Mouse (Mus musculus) liver, embryonic 13.5 days (tissue): ENCODE results near the gene Rwdd2b. TPM values are rescaled to one million over a fixed set of nuclear protein-coding genes. Genes with fewer than 3 reads are reported as not detected.

Source experiments
- ATAC-seq: fragments of 200-750 bp; cut with Nextera tagmentation; 2 replicates; pipeline ENCODE4 v1.8.0; 2017; ENCODE audit warnings: low read depth, mild to moderate bottlenecking, moderate number of reproducible peaks, moderate library complexity
- DNase-seq: peaks from one replicate; pipeline ENCODE4 v3.0.0; 2022
- H3K27ac ChIP-seq: fragments of 300-500 bp; sonication (generic); 2 replicates; pipeline ENCODE4 v1.5.1; 2015; ENCODE audit warnings: moderate library complexity, mild to moderate bottlenecking, inconsistent platforms
- H3K27me3 ChIP-seq: fragments of 300-500 bp; sonication (generic); 2 replicates; pipeline ENCODE4 v1.6.1; 2015; ENCODE audit warnings: mild to moderate bottlenecking, inconsistent platforms
- H3K36me3 ChIP-seq: fragments of 300-500 bp; sonication (generic); 2 replicates; pipeline ENCODE4 v1.6.1; 2015; ENCODE audit warnings: mild to moderate bottlenecking, inconsistent platforms
- H3K4me1 ChIP-seq: fragments of 300-500 bp; sonication (generic); replicated peaks from 2 replicates; pipeline ENCODE4 v1.6.1; 2015; ENCODE audit warnings: inconsistent platforms
- H3K4me2 ChIP-seq: fragments of 300-500 bp; sonication (generic); 2 replicates; pipeline ENCODE4 v1.6.1; 2015; ENCODE audit warnings: inconsistent platforms, mild to moderate bottlenecking, moderate library complexity
- H3K4me3 ChIP-seq: fragments of 300-500 bp; sonication (generic); replicated peaks from 2 replicates; pipeline ENCODE4 v1.5.1; 2015; ENCODE audit warnings: mild to moderate bottlenecking, inconsistent platforms
- H3K9ac ChIP-seq: fragments of 300-500 bp; sonication (generic); 2 replicates; pipeline ENCODE4 v1.6.1; 2015; ENCODE audit warnings: mild to moderate bottlenecking, inconsistent platforms
- H3K9me3 ChIP-seq: fragments of 300-500 bp; sonication (generic); replicated peaks from 2 replicates; pipeline ENCODE4 v1.6.1; 2016; ENCODE audit warnings: inconsistent platforms
- WGBS: fragments of 180-500 bp; shearing (Covaris S2); methylation state at CpG from one replicate; pipeline ENCODE4 v1.1.7; 2015; ENCODE audit not compliant: insufficient replicate concordance; 5-methylcytosine and 5-hydroxymethylcytosine counted together
- polyA plus RNA-seq: library from polyadenylated mRNA; unstranded; fragments of >200 nt; fragmentation: Nextera tagmentation; extraction: Ambion mirVana; gene quantifications from 2 replicates; pipeline ENCODE4 v1.2.1, GENCODE M21; 2015

The Rwdd2b gene
- polyA plus RNA-seq, 1 experiment from 2014 or later: 6.8 TPM

DNA sequence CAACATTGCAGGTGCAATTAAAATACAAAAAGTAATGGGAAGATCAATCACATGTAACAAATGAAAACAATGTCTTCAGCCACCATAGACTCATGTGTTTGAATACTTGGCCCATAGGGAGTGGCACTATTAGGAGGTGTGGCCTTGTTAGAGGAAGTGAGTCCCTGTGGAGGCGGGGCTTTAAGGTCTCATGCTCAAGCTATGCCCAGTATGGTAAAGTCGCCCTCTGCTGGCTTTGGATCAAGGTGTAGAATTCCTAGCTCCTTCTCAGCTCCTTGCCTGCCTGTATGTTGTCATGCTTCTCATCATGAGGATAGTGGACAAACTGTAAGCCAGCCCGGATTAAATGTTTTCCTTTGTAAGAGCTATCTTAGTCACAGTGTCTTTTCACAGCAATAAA, 35.4 kb downstream of the Rwdd2b start:
- Histone ChIP-seq H3K36me3 (peaks cover 87% of the 10 kb centered on the region), H3K9ac (no peak overlapping the region), H3K9me3 (no peaks in the 10 kb centered on the region), H3K4me3 (no peak overlapping the region), H3K4me2 (no peak overlapping the region), H3K27me3 (no peaks in the 10 kb centered on the region), H3K27ac (no peak overlapping the region), H3K4me1 (no peaks in the 10 kb centered on the region)
- DNase-seq: peak; percentile 47
- 72% methylated on average over 3 of the region's 3 CpGs for WGBS
- peak; percentile 84 for ATAC-seq

DNA sequence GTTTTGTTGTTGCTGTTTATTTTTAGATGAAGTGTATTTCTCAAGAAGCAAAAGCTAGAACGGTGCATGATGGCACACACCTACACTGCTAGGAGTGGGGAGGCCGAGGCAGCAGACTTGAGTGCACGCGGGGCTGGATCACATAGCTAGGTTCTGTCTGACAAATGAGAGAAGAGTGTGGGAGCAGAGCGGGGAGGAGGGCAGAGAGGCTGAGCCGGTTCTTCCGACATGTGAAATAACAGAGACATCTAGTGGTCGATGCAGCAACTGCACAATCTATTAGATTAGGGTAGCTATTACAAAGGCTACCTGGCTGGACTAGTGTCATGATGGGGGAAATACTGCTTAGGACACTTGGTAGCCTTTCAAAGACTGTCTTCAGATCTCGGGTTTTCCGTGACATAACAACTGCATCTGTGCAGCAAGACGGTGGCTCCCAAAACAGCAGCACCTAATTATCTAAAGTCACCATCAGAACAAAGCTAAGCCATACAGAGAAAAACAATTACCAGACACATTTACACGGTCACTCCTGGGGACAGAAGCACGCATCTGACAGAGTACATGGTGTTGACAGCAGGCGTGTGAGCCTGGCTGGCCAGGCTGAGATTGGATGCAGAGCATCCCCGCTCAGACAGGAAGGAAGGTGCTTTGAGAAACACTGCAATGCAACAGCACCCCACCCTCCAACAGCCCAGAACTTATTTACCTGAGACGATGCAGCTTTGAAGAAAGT, 46.4 kb downstream of the Rwdd2b start:
- Histone ChIP-seq H3K27me3 (no peaks in the 10 kb centered on the region), H3K4me2 (no peak overlapping the region), H3K9me3 (no peaks in the 10 kb centered on the region), H3K27ac (no peak overlapping the region), H3K9ac (no peak overlapping the region), H3K36me3 (peaks cover 69% of the 10 kb centered on the region), H3K4me3 (no peak overlapping the region), H3K4me1 (no peaks in the 10 kb centered on the region; the same call in 1 of the 2 replicates)
- WGBS: 56% methylated on average over 16 of the region's 16 CpGs
- ATAC-seq (no peak; the same call in 1 of the 2 replicates), DNase-seq (peak; percentile 10)

GRCm38 (mm10) chr16:87387444-87387977, 52.9 kb downstream of the Rwdd2b start:
- no peaks in the 10 kb centered on the region for H3K4me1 ChIP-seq
- no peak overlapping the region for H3K4me3 ChIP-seq
- 84% methylated on average over 3 of the region's 3 CpGs for WGBS
- no peaks in the 10 kb centered on the region for H3K27me3 ChIP-seq
- ATAC-seq (no peak), DNase-seq (no peak)
- no peaks in the 10 kb centered on the region for H3K9me3 ChIP-seq
- H3K36me3 ChIP-seq: peaks cover 58% of the 10 kb centered on the region
- H3K4me2 ChIP-seq: no peak overlapping the region
- H3K27ac ChIP-seq: no peak overlapping the region
- no peak overlapping the region for H3K9ac ChIP-seq

DNA sequence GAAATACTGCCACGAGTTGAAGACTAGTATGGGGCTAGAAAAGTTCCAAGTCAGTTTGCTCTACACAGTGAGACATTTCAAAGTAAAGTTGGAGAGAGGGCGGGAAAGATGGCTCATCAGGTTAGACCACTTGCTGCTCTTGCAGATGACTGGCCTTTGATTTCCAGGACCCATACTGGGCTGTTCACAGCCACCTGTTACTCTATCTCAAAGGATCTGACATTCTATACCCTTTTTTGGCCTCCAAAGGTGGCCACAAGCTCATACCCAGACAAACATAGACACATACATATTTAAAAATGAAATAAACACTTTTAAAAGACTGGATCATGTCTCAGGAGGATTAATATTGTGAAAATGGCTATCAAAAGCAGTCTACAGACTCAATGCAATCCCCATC, 56.0 kb downstream of the Rwdd2b start:
- peaks cover 77% of the 10 kb centered on the region for H3K36me3 ChIP-seq
- H3K4me1 ChIP-seq: no peaks in the 10 kb centered on the region
- H3K4me2 ChIP-seq: no peak overlapping the region
- H3K9ac ChIP-seq: no peak overlapping the region
- DNase-seq (no peak), ATAC-seq (no peak)
- no peaks in the 10 kb centered on the region for H3K9me3 ChIP-seq
- no peak overlapping the region for H3K4me3 ChIP-seq
- 63% methylated on average over 2 of the region's 2 CpGs for WGBS
- no peak overlapping the region for H3K27ac ChIP-seq
- H3K27me3 ChIP-seq: no peaks in the 10 kb centered on the region

Other genes starting within 250 kb of the Rwdd2b start
- 9.2 TPM in 2 replicates for gene N6amt1, start 86.4 kb downstream of the Rwdd2b start, polyA plus RNA-seq
- gene Ltn1, start 8.0 kb downstream of the Rwdd2b start, polyA plus RNA-seq: 11.4 and 13.8 TPM in 2 replicates
- 21.3 and 24.9 TPM in 2 replicates for gene Usp16, start 14.1 kb upstream of the Rwdd2b start, polyA plus RNA-seq
- 356 and 422 TPM in 2 replicates for gene Cct8, start 55.3 kb upstream of the Rwdd2b start, polyA plus RNA-seq
- gene Map3k7cl, start 112.8 kb upstream of the Rwdd2b start, polyA plus RNA-seq: not detected in 2 replicates